Mouse (Mus musculus) intestine, embryonic 16.5 days (tissue): ENCODE measurements around the gene Frem2. TPM values are rescaled to one million over a fixed set of nuclear protein-coding genes. Genes with fewer than 3 reads are reported as not detected.

Source experiments
- ATAC-seq: fragments of 200-750 bp; cut with Nextera tagmentation; 2 replicates; pipeline ENCODE4 v1.8.0; 2017; ENCODE audit warnings: moderate TSS enrichment, moderate library complexity
- H3K27ac ChIP-seq: fragments of 300-500 bp; sonication (generic); 2 replicates; pipeline ENCODE4 v1.5.1; 2014; ENCODE audit warnings: mild to moderate bottlenecking, low read length
- H3K27me3 ChIP-seq: fragments of 300-500 bp; sonication (generic); replicated peaks from 2 replicates; pipeline ENCODE4 v1.6.1; 2014; ENCODE audit warnings: low read length, control low read depth, mixed read lengths; ENCODE audit not compliant: control insufficient read depth, insufficient read depth
- H3K36me3 ChIP-seq: fragments of 300-500 bp; sonication (generic); 2 replicates; pipeline ENCODE4 v1.6.1; 2014; ENCODE audit warnings: low read length, control low read depth; ENCODE audit not compliant: control insufficient read depth, insufficient read depth
- H3K4me1 ChIP-seq: fragments of 300-500 bp; sonication (generic); 2 replicates; pipeline ENCODE4 v1.6.1; 2014; ENCODE audit warnings: low read length, control low read depth, mixed read lengths; ENCODE audit not compliant: control insufficient read depth, insufficient read depth
- H3K4me2 ChIP-seq: fragments of 300-500 bp; sonication (generic); 2 replicates; pipeline ENCODE4 v1.6.1; 2014; ENCODE audit warnings: low read depth, low read length, control low read depth
- H3K4me3 ChIP-seq: fragments of 300-500 bp; sonication (generic); 2 replicates; pipeline ENCODE4 v1.5.1; 2014; ENCODE audit warnings: mild to moderate bottlenecking, low read length
- H3K9ac ChIP-seq: fragments of 300-500 bp; sonication (generic); 2 replicates; pipeline ENCODE4 v1.6.1; 2014; ENCODE audit warnings: low read depth, low read length
- H3K9me3 ChIP-seq: fragments of 300-500 bp; sonication (generic); 2 replicates; pipeline ENCODE4 v1.6.1; 2016; ENCODE audit warnings: low read length, control low read depth; ENCODE audit not compliant: control insufficient read depth
- WGBS: fragments of 180-500 bp; shearing (Covaris S2); extraction: QIAGEN DNeasy Blood & Tissue Kit; methylation state at CpG from one replicate; pipeline ENCODE4 v1.1.7; 2014; 5-methylcytosine and 5-hydroxymethylcytosine counted together
- polyA plus RNA-seq: library from polyadenylated mRNA; unstranded; fragments of >200 nt; fragmentation: Nextera tagmentation; extraction: Ambion mirVana; gene quantifications from 2 replicates; pipeline ENCODE4 v1.2.1, GENCODE M21; 2015

Frem2 gene
- polyA plus RNA-seq, 1 experiment from 2014 or later = 5.3 TPM

DNA sequence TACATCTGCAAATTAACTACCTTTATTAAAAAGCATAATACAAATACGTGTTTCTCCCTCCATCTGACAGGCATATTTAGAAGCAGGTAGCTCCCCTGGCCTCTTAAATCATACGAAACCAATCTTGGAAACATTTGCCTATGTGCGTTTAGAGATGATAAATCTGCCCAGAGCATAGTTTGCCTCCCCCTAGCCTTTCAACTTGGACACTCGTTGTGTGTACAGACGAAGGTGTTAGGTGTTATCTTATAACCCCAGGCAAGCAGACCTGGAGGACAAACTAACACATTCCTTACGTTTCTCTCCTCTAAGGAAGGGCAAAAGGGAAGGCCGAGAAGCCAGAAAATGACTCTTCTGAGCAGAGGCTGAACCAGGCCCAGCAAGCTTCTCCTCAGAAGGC is 104.5 kb downstream of the Frem2 start:
- Histone ChIP-seq H3K36me3 (no peaks in the 10 kb centered on the region), H3K4me2 (no peak overlapping the region), H3K4me1 (peaks cover 6% of the 10 kb centered on the region; the same call in 1 of the 2 replicates), H3K9ac (no peak overlapping the region), H3K27me3 (no peaks in the 10 kb centered on the region), H3K27ac (no peak overlapping the region), H3K4me3 (no peak overlapping the region), H3K9me3 (no peaks in the 10 kb centered on the region)
- 55% methylated on average over 7 of the region's 7 CpGs for whole genome bisulfite sequencing
- ATAC-seq = no peak

DNA sequence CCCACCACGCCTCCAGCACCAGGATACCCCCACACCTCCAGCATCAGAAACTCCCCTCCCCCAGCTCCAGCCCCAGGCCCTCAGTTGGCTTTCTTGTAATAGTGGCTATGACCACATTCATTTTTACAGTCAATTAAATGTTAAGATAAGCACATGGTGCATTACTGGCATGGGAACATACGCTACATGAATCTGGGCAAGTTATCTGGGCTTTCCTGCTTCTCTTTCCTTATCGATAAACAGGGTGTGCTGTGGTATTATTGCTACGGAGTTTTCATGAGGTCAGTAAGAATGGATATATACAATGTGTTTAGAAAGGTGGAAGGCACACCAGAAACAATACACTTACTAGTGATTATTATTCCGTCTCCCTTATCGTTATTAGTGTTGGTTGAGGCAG is 125.1 kb downstream of the Frem2 start:
- Histone ChIP-seq H3K27me3 (no peaks in the 10 kb centered on the region), H3K4me1 (no peaks in the 10 kb centered on the region), H3K4me2 (no peak overlapping the region), H3K36me3 (no peaks in the 10 kb centered on the region), H3K9ac (no peak overlapping the region), H3K9me3 (no peaks in the 10 kb centered on the region), H3K27ac (no peak overlapping the region), H3K4me3 (no peak overlapping the region)
- 87% methylated on average over 6 of the region's 6 CpGs for WGBS
- no peak for ATAC-seq

DNA sequence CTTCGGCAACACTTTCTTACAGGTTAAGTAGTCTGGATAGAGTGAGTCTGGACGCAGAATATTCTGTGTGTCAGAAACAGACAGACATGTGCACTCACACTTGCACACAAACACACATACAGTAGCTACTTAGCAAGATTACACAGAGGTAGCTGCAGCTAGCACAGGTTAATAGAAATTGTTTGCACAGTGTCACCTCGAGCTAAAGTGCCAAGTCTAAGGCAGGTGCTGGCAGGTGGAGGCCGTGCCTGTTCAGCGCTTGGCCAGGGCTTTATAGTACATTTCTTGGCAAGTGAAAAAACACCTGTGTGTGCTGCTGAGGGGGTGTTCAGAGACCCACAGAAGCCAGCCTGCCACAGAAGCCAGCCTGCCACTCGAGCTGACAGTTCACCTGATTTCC is 126.8 kb downstream of the Frem2 start:
- H3K4me1 ChIP-seq = no peaks in the 10 kb centered on the region
- H3K4me3 ChIP-seq = no peak overlapping the region
- no peak overlapping the region for H3K9ac ChIP-seq
- H3K9me3 ChIP-seq = no peaks in the 10 kb centered on the region
- WGBS = 75% methylated on average over 6 of the region's 6 CpGs
- no peaks in the 10 kb centered on the region for H3K27me3 ChIP-seq
- H3K27ac ChIP-seq = no peak overlapping the region
- H3K36me3 ChIP-seq = no peaks in the 10 kb centered on the region
- no peak overlapping the region for H3K4me2 ChIP-seq
- peak; percentile 40; the same call in 1 of the 2 replicates for ATAC-seq

DNA sequence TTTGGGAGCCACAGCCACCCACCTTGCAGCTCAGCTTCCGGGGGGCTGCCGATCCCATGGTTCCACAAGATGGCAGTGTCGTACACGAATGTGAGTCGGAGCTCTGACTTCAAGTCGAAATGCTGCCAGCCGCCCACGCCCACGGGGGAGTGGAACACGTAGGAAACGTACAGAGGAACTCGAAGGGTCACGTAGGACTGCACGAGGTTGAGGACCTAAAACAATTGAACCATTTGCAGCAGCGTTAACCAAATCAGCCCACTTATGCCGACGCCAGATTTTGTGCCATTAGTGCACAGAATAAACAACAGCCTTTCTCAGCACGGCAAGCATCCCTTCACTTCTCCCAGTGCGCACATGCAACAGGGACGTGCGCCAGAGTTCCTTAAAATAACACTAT is 131.4 kb downstream of the Frem2 start:
- Histone ChIP-seq H3K4me3 (peak overlapping the region; percentile 45), H3K9me3 (no peaks in the 10 kb centered on the region), H3K27ac (no peak overlapping the region), H3K27me3 (no peaks in the 10 kb centered on the region), H3K9ac (peak overlapping the region; percentile 44; the same call in 1 of the 2 replicates), H3K4me1 (no peaks in the 10 kb centered on the region), H3K36me3 (no peaks in the 10 kb centered on the region), H3K4me2 (peak overlapping the region; percentile 65)
- WGBS = 12% methylated on average over 21 of the region's 21 CpGs
- ATAC-seq = peak; percentile 62

DNA sequence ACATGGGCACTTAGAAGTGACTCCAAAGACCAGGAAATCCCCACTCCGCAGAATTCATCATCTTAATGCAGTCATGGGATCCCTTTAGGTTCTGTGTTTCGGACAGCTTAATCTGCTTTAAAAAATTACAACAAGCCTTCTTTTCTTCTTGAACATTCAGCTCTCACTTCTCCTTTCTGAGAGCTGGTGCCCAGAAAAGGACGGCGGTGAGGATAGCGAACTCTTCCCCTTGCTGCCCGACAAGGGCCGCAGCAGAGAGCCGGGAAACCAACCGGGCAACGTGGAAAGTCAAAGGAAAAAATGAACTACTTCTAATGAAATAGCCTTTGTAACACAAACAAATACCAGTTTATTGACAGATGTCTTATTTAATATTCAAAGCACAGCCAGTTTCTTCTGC is 134.4 kb downstream of the Frem2 start:
- H3K36me3 ChIP-seq = no peaks in the 10 kb centered on the region
- no peak overlapping the region for H3K9ac ChIP-seq
- no peak overlapping the region for H3K27ac ChIP-seq
- no peaks in the 10 kb centered on the region for H3K27me3 ChIP-seq
- H3K4me2 ChIP-seq = no peak overlapping the region
- no peaks in the 10 kb centered on the region for H3K4me1 ChIP-seq
- no peaks in the 10 kb centered on the region for H3K9me3 ChIP-seq
- no peak for ATAC-seq
- no peak overlapping the region for H3K4me3 ChIP-seq
- 92% methylated on average over 10 of the region's 10 CpGs for WGBS

DNA sequence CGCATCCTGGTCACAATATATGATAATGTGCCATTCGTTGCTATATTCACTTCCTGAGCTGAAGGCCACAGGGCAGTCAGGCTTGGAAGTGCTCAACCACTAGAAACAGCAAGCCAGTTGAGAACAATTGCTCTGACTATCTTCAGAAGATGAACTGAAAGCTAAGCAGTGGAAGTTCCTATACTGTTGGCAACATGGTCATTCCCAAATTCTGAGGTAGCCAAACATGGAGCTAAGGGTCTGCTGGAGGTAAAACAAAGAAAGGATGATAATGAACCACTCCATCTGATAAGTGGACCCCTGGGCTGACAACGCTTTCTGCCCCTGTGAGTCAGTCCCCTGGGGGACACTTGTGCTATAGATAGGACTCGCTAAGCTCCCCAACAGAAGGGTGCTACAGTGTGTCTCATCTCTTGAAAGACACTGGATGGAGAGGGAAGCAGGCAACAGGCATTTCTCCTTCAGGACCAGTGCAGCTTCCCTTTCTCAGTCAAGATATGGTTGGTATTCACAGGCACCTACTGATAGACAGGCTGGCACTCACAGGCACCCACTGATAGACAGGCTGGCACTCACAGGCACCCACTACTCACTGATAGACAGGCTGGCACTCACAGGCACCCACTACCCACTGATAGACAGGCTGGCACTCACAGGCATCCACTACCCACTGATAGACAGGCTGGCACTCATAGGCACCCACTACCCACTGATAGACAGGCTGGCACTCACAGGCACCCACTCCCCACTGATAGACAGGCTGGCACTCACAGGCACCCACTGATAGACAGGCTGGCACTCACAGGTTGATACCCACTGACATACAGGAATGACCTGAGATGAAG is 142.7 kb downstream of the Frem2 start:
- Histone ChIP-seq H3K4me2 (no peak overlapping the region), H3K4me1 (no peaks in the 10 kb centered on the region), H3K27ac (no peak overlapping the region), H3K4me3 (no peak overlapping the region), H3K9me3 (no peaks in the 10 kb centered on the region), H3K36me3 (no peaks in the 10 kb centered on the region), H3K9ac (no peak overlapping the region), H3K27me3 (no peaks in the 10 kb centered on the region)
- ATAC-seq = no peak
- WGBS = 88% methylated on average over 4 of the region's 4 CpGs

DNA sequence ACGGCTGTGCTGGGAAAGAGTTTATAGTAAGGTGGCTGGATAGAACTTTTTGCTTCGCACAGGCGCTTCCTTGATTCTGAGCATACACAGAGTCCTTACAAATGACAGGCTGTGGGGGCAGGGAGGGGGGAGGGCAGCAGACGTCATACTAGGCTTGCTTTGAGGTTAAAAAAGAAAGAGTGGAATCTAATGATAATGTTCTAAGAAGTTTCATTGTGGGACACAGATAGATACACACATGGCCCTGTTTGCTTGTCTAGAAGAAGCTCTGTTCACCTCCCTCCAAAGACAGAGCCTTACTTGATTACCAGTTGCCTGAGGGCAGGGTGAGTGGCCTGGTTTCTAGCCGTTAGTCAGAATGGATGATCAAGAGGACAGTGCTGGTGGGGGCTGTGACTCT is 144.1 kb downstream of the Frem2 start:
- no peak overlapping the region for H3K9ac ChIP-seq
- no peak for ATAC-seq
- 26% methylated on average over 5 of the region's 5 CpGs for WGBS
- no peaks in the 10 kb centered on the region for H3K27me3 ChIP-seq
- H3K4me2 ChIP-seq = no peak overlapping the region
- no peaks in the 10 kb centered on the region for H3K36me3 ChIP-seq
- H3K4me3 ChIP-seq = no peak overlapping the region
- H3K4me1 ChIP-seq = no peaks in the 10 kb centered on the region
- H3K9me3 ChIP-seq = no peaks in the 10 kb centered on the region
- no peak overlapping the region for H3K27ac ChIP-seq

DNA sequence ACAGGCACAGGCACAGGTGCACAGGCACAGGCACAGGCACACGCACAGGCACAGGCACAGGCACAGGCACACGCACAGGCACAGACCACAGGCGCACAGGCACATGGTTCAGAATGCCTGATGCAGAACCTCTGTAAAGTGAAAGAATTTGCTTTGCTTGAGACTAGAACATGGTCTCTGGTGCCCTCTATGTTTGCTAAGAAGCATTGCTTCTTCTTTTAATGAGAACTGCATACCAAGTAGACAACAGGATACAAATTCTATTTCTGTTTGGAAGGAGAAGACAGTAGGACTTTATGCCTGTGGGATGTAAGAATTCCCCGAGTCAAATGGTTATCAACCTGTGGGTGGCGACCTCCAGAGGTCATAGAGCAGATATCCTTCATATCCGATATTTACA is 154.7 kb downstream of the Frem2 start:
- 54% methylated on average over 6 of the region's 6 CpGs for WGBS
- H3K4me1 ChIP-seq = no peaks in the 10 kb centered on the region
- no peaks in the 10 kb centered on the region for H3K36me3 ChIP-seq
- no peak overlapping the region for H3K4me2 ChIP-seq
- no peak overlapping the region for H3K27ac ChIP-seq
- no peak overlapping the region for H3K4me3 ChIP-seq
- ATAC-seq = no peak
- no peak overlapping the region for H3K9ac ChIP-seq
- no peaks in the 10 kb centered on the region for H3K27me3 ChIP-seq
- H3K9me3 ChIP-seq = no peaks in the 10 kb centered on the region

DNA sequence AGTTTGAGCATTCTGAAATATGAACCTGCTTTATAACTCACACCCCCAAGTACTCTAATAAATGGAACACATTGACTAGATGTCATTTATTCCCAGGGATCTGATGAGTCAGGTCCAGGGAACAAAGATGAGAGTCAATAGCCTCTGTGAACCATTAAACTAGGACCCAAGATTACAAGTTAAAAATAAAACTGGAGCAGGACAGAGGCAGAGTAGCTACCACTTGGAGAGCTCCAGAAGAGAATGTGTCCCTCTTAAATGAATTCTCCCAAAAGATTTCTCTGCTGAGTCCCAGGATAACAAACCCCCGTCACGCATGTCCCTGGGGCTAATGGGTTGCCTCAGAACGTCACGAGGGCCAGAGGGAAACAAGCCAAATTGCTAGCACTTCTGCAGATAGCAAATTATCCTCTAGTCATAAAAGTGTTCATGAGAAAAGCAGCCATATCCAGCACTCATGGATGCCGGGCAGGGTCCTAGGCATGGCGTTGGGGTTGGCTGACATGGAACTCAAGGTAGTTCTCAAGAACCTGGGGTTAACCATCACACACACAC is 158.7 kb downstream of the Frem2 start:
- H3K4me1 ChIP-seq = no peaks in the 10 kb centered on the region
- no peaks in the 10 kb centered on the region for H3K9me3 ChIP-seq
- H3K9ac ChIP-seq = no peak overlapping the region
- peak; percentile 42; the same call in 1 of the 2 replicates for ATAC-seq
- H3K36me3 ChIP-seq = no peaks in the 10 kb centered on the region
- H3K27me3 ChIP-seq = no peaks in the 10 kb centered on the region
- WGBS = 64% methylated on average over 6 of the region's 6 CpGs
- no peak overlapping the region for H3K4me2 ChIP-seq
- H3K4me3 ChIP-seq = no peak overlapping the region
- no peak overlapping the region for H3K27ac ChIP-seq
